Mouse (Mus musculus) hematopoietic stem cell, adult 5-6 weeks (primary cell): ENCODE measurements around the gene Myl6b. TPM values are rescaled to one million over a fixed set of nuclear protein-coding genes. Genes with fewer than 3 reads are reported as not detected.
"Not testable (repeated sequence)": the region's sequence is repeated elsewhere in the genome, so short reads cannot be mapped to it uniquely, and the experiment has no call there.

Source experiments
- ATAC-seq, 2 experiments: fragments of 125-278 bp in 1 of 2; replicated peaks in 1 of 2; 2 replicates each; pipeline ENCODE4 v1.8.0; 2016 to 2017; ENCODE audit warnings: inconsistent platforms in 2 of 2, mild to moderate bottlenecking in 2 of 2, moderate number of reproducible peaks in 2 of 2, low read depth in 1 of 2, moderate TSS enrichment in 1 of 2; ENCODE audit not compliant: low FRiP score in 2 of 2, poor library complexity in 2 of 2, severe bottlenecking in 2 of 2, insufficient read depth in 1 of 2, low TSS enrichment in 1 of 2
- total RNA-seq: library from RNA; stranded (forward); fragments of 172-1452, 232-1000 nt; gene quantifications from 2 replicates; pipeline ENCODE4 v1.2.3, GENCODE M21; 2017

The Myl6b gene
- total RNA-seq, 1 experiment from 2014 or later, result 1.3 TPM

DNA sequence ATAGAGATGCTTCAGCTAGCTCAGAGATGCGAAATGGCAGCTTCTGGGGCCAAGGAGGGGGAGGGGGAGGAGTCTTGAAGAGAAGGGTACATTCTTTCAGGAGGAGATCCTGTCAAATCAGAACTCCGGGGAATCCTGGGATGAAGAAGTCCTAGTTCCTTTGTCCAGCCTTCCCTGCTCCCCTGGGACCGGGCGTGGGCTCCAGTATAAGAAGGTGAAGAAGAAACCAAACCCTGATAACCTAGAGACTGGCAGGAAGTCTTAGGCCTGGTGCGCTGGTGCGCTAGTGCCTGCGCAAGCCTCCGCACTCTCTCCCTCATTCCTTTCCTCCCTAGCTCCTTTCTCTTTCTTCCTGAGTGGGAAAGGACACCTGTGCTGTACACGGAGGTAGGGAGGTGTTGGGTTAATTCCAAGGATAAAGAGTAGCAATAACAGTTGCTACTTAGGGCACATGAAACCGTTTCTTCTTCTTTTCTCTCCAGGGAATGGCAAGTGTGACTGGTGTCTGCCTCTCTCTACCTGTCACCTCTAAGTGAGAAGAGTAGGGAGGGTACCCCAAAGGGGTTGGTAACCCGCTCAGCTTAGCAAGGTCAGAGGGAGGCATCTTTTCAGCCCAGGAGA, 25.7 kb upstream of the Myl6b start:
- ATAC-seq, result no peak

DNA sequence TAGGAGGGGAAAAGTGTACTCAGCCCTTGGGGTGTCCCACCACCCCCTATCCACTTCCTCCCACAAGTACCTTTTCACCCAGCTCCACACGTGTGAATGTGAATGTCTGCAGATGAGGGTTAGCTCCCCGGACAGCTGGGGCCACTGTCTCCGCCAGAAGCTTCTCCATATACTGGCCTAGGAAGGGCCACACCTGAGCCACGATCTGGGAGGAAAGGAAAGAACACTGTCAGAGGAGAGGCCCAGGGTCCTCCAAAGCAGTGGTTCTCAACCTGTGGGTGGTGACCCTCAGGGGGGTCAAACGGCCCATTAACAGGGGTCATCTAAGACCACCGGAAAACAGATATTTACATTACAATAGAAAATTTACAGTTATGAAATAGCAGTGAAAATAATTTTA, 23.9 kb upstream of the Myl6b start:
- no peak for ATAC-seq

DNA sequence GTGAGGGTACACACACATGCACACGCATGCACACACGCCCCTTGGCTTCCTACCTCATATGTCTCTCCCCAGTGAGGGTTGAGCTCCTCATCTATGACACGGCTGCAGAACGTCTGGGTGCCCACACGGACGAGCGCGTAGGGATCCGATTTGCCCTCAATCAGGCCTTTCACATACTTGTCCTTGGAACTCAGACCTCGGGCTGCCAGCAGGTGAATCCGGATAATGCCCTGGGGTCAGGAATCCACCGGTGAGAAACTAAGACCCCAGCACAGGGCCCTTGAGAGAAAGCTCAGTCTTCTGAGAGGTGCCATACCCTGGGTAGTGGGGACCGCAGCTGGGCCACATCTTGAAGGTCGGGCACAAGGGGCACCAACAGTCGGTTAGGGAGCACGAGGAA, 22.1 kb upstream of the Myl6b start:
- ATAC-seq, result no peak

DNA sequence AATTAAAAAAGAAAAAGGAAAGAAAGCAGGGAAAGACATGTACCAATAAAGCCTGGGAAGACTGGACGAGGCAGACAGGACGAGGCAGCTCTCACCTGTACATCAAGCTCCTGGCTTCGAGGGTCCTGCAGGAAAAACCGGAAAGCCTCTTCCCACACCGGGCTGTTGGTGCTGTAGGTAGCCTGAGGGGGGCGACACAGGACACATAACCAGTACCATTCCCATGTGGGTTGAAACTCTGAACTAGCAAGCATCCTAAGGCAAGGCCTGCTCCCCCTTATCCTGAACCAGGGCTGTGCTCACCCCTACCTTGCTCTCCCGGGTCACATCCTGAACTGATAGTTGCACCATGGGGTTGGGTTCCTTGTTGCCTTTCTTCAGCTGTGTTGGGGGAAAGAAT, 20.3 kb upstream of the Myl6b start:
- ATAC-seq, result peak; percentile 17 to 38; a peak in 1 of 4 replicates

DNA sequence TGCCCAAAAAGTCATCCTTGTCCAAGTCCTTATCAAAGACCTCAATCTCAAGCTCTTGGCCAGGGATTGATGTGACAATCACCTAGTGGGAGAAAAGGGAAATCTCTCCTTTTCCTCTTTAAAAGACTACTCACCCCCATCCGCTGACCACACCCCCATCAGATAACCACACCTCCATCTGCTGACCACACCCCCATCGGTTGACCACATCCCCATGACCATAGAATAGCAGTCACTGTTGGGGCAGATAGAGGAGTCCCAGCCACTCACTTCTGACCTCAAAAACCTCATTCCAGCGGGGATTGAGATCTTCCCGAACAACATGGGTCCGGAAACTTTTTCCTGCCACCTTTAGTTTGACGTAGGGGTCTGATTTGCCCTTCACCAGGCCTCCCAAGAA, 18.2 kb upstream of the Myl6b start:
- ATAC-seq, result peak; percentile 61 to 65; a peak in 3 of 4 replicates

DNA sequence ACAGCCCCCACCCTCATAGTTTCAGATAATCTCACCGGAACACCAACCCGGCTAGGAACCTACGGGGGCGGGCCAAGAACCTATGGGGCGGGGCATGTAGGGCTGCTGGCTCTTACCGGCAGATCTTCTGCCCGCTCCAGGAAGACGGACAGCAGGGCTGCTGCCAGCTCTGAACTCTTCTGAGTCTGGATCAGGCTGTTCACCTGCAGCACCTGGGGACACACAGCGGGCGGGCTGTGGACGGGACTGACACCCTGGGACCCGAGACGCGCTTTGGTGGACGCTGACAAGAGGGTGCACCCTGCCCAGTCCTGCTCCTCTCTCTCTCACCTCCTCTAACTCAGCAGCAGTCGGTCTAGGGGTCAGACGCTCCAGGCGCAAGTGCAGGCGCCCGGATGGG, 17.5 kb upstream of the Myl6b start:
- no peak for ATAC-seq

DNA sequence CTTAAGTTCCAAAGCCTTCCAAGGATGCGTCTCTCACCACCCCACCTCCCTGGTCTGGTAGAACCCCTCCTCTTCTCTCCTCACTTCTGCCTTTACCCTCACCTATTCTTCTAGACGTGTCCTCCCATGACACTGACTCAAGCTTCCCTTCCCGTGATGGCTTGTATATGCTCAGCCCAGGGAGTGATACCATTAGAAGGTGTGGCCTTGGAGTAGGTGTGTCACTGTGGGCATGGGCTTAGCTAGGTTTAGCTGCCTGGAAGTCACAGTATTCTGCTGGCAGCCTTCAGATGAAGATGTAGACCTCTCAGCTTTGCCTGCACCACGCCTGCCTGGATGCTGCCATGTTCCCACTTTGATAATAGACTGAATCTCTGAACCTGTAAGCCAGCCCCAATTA, 16.6 kb upstream of the Myl6b start:
- no peak for ATAC-seq

DNA sequence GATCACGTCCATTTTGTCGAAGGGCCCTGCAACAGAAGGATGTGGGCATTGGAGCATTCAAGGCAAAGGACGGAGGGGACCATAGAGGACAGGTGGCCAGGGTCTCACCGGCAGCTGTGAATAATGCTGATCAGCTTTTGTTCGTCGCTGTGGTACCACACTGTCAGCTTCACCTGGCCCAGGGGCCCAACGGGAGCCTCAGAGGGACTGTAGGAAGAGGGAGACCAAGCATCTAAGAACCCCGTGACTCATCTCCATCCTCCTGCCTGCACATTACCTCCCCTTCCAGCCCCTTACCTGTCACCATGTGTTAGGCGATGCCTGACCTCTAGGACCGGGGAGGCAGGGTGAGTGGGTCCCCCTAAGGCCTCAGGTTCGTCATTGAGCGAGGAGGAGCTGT, 13.3 kb upstream of the Myl6b start:
- ATAC-seq, result no peak

DNA sequence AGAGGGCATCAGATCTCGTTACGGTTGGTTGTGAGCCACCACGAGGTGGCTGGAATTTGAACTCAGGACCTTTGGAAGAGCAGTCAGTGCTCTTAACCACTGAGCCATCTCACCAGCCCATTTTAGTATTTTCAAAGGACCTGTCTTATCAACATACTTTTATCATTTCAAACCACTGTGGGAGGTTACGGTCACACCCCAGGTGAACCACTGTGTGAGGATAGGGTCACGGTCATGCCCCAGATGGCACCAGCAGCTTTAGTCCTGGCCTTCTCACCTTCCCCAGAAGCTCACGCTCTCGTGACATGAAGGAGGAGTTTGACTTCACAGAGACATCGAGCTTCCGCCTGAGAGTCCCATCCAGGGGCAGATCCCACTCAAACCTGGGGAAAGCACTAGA, 12.7 kb upstream of the Myl6b start:
- ATAC-seq, result no peak

DNA sequence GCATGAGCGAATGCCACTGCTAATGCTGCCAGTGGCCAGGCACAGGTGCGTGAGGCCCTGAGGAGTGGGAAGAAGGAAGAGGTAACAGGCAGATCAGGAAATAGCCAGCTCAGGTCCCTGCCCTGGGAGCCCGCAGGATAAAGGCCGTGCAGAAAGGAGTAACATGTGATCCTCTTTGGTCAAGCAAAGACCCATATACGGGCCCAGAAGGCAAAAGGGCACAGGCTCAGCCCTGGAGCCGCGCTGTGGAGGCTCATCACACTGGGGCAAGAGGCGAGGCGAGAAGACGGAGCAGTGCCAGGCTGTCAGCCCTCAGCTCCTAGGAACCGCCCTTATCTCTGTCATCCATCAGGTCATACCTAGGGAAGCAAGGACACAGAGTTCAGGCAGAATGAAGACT, 11.8 kb upstream of the Myl6b start:
- ATAC-seq, result no peak

DNA sequence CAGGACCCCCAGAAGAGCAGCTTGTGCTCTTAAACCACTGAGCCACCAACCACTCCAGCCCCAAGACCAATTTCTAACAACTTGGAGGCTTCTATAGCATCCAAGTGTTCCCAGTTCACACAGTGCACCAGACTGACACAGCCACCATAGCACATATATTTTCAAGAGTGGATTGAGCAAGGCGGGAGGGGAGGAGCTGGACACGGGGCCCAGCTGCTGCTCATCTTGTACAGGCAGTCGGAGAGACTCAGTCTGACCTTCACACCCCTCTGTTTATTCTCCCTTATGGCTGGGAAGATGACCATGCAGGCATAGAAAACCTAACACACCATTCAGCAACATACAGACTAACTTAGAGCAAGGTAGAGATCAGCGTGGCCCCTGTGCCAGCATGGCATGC, 11.3 kb upstream of the Myl6b start:
- no peak for ATAC-seq

DNA sequence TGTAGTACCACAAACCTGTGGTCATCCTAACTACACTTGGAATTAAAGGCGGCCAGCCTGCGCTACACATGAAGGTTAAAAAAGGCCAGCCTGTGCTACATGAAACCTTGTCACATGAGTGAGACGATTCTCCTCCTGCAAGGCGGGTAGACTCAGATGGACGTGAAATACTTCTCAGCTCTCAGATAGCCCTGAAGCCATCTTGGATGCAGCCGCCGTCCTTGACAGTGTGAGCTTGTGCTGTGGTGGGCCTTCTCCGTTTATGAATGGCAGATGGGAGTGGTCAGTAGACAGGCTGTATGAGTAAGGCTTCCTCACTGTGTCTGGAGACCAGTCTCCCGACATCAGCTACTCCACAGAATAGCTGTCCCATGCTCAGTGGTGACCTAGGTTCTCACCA, 10.7 kb upstream of the Myl6b start:
- ATAC-seq, result no peak

DNA sequence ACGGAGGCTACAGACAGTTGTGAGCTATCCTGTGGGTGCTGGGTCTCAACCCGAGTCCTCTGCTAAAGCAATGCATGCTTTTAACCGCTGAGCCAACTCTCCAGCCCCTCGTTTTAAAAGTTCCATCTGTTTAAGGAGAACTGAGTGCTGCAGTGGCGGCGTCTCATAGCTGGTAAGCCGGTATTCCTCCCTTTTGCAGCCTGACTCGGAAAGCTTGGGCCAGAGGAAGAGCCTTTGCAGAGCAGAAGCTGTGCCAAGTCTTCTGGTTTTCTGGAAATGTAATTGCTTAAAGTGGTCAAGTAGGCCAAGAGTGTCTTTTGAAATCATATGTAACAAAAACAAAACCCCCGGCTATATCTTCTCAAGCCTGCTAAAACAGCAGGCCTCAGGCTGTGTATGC, 9.8 kb upstream of the Myl6b start:
- no peak for ATAC-seq

DNA sequence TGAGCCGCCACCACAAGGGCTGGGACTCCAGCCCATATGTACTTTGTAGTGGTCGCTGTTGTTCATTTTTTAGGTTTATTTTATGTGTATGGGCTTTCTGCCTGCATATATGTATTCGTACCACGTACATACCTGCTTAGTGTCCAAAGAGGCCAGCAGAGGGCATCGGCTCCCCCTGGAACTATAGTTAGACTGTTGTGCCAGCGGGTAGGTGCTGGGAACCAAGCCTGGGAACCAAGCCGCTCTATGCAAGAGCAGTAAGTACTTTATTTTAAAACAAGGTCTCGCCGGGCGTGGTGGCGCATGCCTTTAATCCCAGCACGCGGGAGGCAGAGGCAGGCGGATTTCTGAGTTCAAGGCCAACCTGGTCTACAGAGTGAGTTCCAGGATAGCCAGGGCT, 7.5 kb upstream of the Myl6b start:
- no peak for ATAC-seq

DNA sequence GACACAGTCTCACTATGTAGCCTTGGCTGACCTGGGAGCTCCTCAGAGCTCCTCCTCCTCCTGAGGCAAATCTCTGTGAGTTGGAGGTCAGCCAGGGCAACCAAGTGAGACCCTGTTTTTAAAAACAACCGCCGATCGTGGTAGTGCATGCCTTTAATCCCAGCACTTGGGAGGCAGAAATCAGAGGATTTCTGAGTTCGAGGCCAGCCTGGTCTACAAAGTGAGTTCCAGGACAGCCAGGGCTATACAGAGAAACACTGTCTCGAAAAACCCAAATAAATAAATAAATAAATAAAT, 6.8 kb upstream of the Myl6b start:
- ATAC-seq, result not testable (repeated sequence)

DNA sequence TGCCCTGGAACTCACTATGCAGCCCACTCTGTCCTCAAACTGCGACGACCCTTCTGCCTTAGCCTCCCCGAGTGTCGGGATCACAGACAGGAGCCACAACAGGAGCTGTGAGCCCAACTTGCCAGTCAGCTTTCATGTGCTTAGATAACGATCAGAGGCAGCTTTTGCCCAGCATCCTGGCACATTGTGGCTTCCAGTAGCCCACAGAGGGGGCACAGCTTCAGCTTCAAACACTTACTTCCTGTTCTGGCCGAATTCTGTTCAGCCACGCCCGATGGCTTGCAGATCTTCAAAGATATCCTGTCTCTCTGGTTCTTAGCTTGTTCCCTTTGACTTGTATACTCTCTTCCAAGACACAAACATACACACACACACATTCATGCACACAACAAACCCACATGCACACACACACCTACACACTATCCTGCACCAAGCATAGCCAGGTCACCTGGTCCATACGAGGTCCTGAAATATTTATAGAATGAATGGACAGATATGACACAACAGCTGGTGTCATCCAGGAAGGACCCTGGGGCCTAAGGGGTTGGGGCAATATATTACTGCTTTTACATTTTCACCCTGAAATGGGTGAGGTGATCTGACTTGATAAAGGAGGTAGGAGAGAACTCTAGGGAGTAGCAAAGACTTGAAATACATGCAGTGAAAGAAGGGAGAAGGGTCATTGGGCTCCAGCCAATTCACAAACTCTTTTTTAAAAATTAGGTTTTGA, 6.3 kb upstream of the Myl6b start:
- ATAC-seq, result peak; percentile 86 to 94

DNA sequence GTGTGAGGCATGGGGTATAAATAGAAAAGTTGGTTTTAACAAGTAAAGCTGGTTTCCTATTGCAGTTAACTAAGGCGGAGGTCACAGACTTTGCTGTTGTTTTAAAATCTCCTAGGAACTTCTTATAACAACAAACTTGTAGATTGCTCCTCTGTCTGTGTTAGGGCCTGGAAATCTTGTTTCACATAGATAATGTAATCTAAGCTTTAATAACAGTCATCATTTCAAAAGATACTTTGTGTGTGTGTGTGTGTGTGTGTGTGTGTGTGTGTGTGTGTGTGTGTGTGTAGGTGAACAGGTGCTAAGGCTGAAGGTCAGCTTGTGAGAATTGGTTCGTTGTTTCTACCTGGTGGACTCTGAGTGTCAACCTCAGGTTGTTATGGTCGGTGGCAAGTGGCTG, 5.5 kb upstream of the Myl6b start:
- no peak for ATAC-seq

DNA sequence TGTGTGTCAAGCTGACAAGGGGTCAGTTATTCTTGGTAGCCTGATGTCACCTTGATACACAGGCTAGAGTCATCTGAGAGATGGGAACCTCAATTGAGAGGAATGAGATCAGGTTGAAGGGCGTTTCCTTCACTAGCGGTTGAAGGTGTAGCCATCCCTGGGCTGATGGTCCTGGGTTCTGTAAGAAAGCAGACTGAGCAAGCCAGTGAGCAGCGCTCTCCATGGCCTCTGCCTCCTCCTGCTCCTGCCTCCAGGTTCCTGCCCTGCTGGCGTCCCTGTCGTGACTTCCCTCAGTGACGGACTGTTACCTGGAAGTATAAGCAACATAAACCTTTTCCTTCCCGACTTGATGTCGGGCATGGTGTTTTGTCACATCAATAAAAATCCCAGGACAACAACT, 5.0 kb upstream of the Myl6b start:
- no peak for ATAC-seq

DNA sequence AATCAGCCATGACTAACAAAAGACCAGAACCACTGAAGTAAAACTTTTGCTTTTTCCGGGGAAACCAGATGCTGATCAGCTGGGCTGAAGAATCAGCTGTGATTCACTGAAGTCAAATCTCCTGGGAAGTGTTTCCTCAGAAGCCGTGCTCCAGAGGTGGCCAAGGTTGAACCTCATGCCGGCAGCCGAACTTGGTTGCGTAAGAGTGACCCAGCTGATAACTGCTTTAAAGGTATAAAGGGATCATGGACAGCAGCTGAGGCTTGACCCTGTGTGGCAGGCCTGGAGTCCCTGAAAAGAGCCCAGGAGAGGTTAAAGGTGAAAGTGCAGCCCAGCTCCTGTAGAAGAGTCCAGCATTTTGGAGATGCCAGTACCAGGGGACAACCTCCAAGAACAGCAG, 3.9 kb upstream of the Myl6b start:
- ATAC-seq, result no peak
